14 mouse cellular contexts compared by ENCODE assay signal in genomic region chr4:35322432-35323173, GRCm38 (mm10).
"Had no signal": no experiment of that assay in that cellular context is flagged by ENCODE, and none has a peak within 500 bp of the region (broad histone marks: within the 10 kb centered on the region; RNA-seq: fewer than 3 reads in every experiment).

No protein-coding gene starts in this region.

- H3K9me3 ChIP-seq: limb, embryonic 15.5 days; midbrain, embryonic 13.5 days; neural tube, embryonic 15.5 days had no signal

- H3K4me1 ChIP-seq: limb, embryonic 15.5 days; midbrain, embryonic 13.5 days; neural tube, embryonic 15.5 days had no signal

- DNase-seq: kidney, adult 18-20 months; kidney, postnatal 10 days; kidney, postnatal 4 days; lung, embryonic 14.5 days; lung, postnatal 10 days; right cerebral cortex, adult 18-20 months; right cerebral cortex, postnatal 25 days; thymus, adult 18-20 months; thymus, postnatal 14 days had no signal

- H3K27me3 ChIP-seq: limb, embryonic 15.5 days; midbrain, embryonic 13.5 days; neural tube, embryonic 15.5 days had no signal

- H3K9ac ChIP-seq: limb, embryonic 15.5 days; lung, embryonic 14.5 days; midbrain, embryonic 13.5 days; neural tube, embryonic 15.5 days had no signal

- ATAC-seq: midbrain, embryonic 13.5 days had no signal

- H3K27ac ChIP-seq: limb, embryonic 15.5 days; macrophage; midbrain, embryonic 13.5 days; neural tube, embryonic 15.5 days had no signal

- H3K4me3 ChIP-seq: limb, embryonic 15.5 days; midbrain, embryonic 13.5 days; myocyte; neural tube, embryonic 15.5 days had no signal

- H3K4me2 ChIP-seq: limb, embryonic 15.5 days; lung, embryonic 14.5 days; midbrain, embryonic 13.5 days; neural tube, embryonic 15.5 days had no signal

- H3K36me3 ChIP-seq: limb, embryonic 15.5 days; midbrain, embryonic 13.5 days; neural tube, embryonic 15.5 days had no signal
